Mouse (Mus musculus) heart, postnatal 25 days (tissue): ENCODE data around the gene Lypd8. TPM values are rescaled to one million over a fixed set of nuclear protein-coding genes. Genes with fewer than 3 reads are reported as not detected.

Source experiments
- DNase-seq: peaks from one replicate; pipeline ENCODE4 v3.0.0; 2022; ENCODE audit warnings: low spot score
- intact Hi-C: fragments of 180-260 bp; cut with DNase I; formaldehyde crosslinking; loops from one replicate; pipeline ENCODE4 v1.15.1; 2025
- total RNA-seq, 2 experiments: library from RNA; stranded (reverse); gene quantifications; 2 replicates each; pipeline ENCODE4 v1.2.3; 2021

Gene Lypd8
- total RNA-seq, 2 experiments from 2014 or later: 0.31 TPM; not detected in 1

- intact Hi-C loops: no loop called here
Measured at GRCm38 (mm10) chr11:58379516-58379915, 673 bp downstream of the Lypd8 start.

DNA sequence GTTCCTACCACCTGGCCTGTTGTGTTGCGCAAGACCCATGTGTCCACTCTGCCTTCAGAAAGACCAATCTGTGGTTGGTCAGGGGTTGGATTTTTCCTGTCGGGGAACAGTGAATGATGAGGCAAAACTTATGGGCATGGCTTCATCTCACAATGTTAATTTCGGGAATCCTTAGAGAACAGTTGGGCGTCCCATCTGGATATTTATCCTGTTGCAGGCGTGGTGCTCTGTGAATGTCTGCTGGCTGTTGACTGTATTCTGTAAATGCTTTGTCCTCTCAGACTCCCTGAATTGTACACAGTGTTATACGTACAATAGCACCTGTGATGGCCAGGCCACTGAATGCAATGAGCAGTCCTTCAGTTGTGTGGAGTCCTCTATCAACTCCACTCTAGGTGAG, 3.6 kb downstream of the Lypd8 start:
- no peak for DNase-seq
- intact Hi-C loops: no loop called here

More at GRCm38 (mm10) chr11:58379516-58379915, 673 bp downstream of the Lypd8 start:
- no peak for DNase-seq

DNA sequence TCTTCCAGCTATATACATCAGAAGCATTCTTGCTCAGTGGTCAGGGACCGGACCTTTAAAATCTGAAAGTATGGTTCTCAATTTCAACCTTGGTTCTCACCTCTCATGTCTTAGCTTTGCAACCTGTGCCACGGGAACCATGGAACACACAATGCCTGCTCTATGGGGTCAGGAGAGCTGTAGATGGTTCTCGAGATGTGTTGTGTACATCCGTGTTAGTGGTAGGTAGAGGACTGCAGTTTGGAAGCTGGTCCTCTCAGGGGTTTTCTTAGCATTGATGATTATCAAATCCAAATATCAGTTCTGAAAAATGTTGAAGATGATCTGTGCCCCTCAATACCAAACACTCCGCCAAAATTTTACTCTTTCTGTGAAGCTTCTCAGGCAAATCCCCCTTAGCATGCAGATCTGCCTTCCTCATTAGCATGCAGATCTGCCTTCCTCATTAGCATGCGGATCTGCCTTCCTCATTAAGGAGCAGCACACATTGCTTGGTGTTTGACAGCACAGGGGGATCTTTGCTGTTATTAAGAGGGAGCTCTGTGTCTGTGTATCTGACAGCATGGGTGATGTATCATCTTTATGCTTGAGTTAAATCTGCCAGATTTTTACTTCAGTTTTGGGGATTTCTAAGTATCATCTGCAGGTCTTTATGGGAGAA, 21.3 kb downstream of the Lypd8 start:
- intact Hi-C loops: loop anchor here (5.0 kb wide), 1 partner anchor 187 kb away; no protein-coding TSS in a partner anchor
- DNase-seq: no peak

DNA sequence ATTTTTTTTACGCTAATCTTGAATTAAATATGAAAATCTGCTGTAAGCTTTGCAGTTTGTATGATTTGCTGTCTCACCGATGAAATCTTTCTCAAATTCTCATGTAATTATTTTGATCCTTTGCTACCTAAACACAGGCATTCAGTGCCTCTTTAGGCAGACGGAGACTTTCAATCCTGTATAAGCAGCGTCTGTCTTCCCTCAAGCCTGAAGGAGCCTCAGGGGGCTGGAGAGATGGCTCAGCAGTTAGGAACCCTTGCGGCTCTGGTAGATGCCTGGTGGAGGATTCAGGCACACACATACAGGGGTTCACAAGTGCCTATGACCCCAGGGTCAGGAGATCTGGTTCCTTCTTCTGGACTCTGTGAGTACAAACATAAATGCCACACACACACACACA, 21.8 kb downstream of the Lypd8 start:
- DNase-seq: no peak
- intact Hi-C loops: loop anchor here (5.0 kb wide), 1 partner anchor 187 kb away; no protein-coding TSS in a partner anchor

- intact Hi-C loops: no loop called here
- no peak for DNase-seq
Measured at GRCm38 (mm10) chr11:58408066-58408465, 29.2 kb downstream of the Lypd8 start.

- intact Hi-C loops: no loop called here
- DNase-seq: no peak
Measured at GRCm38 (mm10) chr11:58418336-58418735, 39.5 kb downstream of the Lypd8 start.

DNA sequence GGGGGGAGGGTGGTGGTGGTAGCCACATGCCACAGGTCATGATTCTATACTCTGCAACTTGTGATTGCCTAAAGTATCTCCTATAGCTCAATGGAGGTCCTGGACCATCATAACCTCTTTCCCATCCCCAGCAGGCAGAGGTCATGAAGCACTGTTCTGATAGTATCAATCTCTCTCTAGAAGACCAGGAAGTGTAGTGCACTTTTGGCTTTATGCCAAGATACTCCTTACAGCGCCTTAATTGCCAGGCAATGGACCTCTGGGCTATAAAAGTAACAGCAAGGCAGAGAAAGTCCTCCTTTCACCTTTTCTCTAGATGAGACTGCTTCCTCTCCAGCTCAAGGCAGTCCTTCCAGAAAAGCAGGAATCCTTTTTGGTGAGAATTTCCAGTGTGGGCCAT, 42.0 kb downstream of the Lypd8 start, which contains the start of gene 1810065E05Rik:
Gene 1810065E05Rik (plus strand): TSS at position 297 of the 400 bp plus-strand sequence.
- no peak for DNase-seq
- intact Hi-C loops: no loop called here

- intact Hi-C loops: no loop called here
- DNase-seq: no peak
Measured at GRCm38 (mm10) chr11:58432259-58432658, 53.4 kb downstream of the Lypd8 start, which contains the start of gene Gm12253. TSS of gene Gm12253 (plus strand) at chr11:58432559.

GRCm38 (mm10) chr11:58437866-58438265, 59.0 kb downstream of the Lypd8 start:
- intact Hi-C loops: no loop called here
- no peak for DNase-seq

Other genes starting within 250 kb of the Lypd8 start
- 1 to 10 TPM; 8.5 to 8.9 TPM for gene Gemin5, start 210.5 kb upstream of the Lypd8 start, total RNA-seq
- 10 to 100 TPM; 46.2 to 50.7 TPM for gene Mrpl22, start 207.4 kb upstream of the Lypd8 start, total RNA-seq
- gene Igtp, start 179.5 kb upstream of the Lypd8 start, total RNA-seq: 1 to 10 TPM; 6.4 TPM
- 10 to 100 TPM in 1 of 2 experiments, 1 to 10 TPM in 1; 9.3 to 10.7 TPM for gene Irgm2, start 179.4 kb upstream of the Lypd8 start, total RNA-seq
- gene 4930438A08Rik, start 104.2 kb upstream of the Lypd8 start, total RNA-seq: not detected
- 1 to 10 TPM; 3.7 to 4.1 TPM for gene Zfp692, start 72.0 kb upstream of the Lypd8 start, total RNA-seq
- gene Zfp672, start 48.7 kb upstream of the Lypd8 start, total RNA-seq: 10 to 100 TPM; 42.9 to 43.5 TPM
- 10 to 100 TPM; 33.7 to 35.1 TPM for gene Sh3bp5l, start 48.3 kb upstream of the Lypd8 start, total RNA-seq
- not detected for gene 1810065E05Rik, start 42.1 kb downstream of the Lypd8 start, total RNA-seq
- gene Gm12253, start 53.5 kb downstream of the Lypd8 start, total RNA-seq: not detected
- gene Lypd9, start 73.9 kb downstream of the Lypd8 start, total RNA-seq: not detected
- not detected for gene Olfr30, start 83.2 kb downstream of the Lypd8 start, total RNA-seq
- gene Olfr332, start 113.5 kb downstream of the Lypd8 start, total RNA-seq: not detected
- gene Olfr331, start 123.5 kb downstream of the Lypd8 start, total RNA-seq: not detected
- not detected for gene Olfr330, start 155.8 kb downstream of the Lypd8 start, total RNA-seq
- gene Olfr329-ps, start 167.4 kb downstream of the Lypd8 start, total RNA-seq: not detected
- not detected for gene Olfr328, start 176.6 kb downstream of the Lypd8 start, total RNA-seq
- not detected for gene Olfr224, start 191.5 kb downstream of the Lypd8 start, total RNA-seq
- not detected for gene Olfr325, start 198.7 kb downstream of the Lypd8 start, total RNA-seq
- not detected for gene Olfr324, start 216.1 kb downstream of the Lypd8 start, total RNA-seq
- gene 2210407C18Rik, start 237.0 kb downstream of the Lypd8 start, total RNA-seq: 10 to 100 TPM in 1 of 2 experiments, 1 to 10 TPM in 1; 8.1 to 18.7 TPM